Comparison of ENCODE assay signal across 8 mouse cellular contexts in genomic region chr14:14832520-14833240, GRCm38 (mm10). TPM values are rescaled to one million over a fixed set of nuclear protein-coding genes. Genes with fewer than 3 reads are reported as not detected.
DNase-seq lines count a peak whose midpoint lies in the region; ATAC-seq lines count a peak whose summit lies in the region.

No protein-coding gene starts in this region.

- no peaks in the 10 kb centered on the region for H3K9me3 ChIP-seq in intestine, embryonic 16.5 days (ENCODE audit: control insufficient read depth, low read length)
- no peaks in the 10 kb centered on the region for H3K9me3 ChIP-seq in stomach, embryonic 14.5 days (ENCODE audit: control insufficient read depth, low read depth, low read length)

- WGBS in intestine, embryonic 16.5 days, result 68% methylated on average over 12 of the region's 12 CpGs
- WGBS in stomach, embryonic 14.5 days, result 69% methylated on average over 12 of the region's 12 CpGs

- intact Hi-C loops in left cerebral cortex, postnatal 4 days (cut with DNase I), result no loop called here

- H3K9ac ChIP-seq in intestine, embryonic 16.5 days (ENCODE audit: low read depth, low read length), result no peak overlapping the region
- H3K9ac ChIP-seq in stomach, embryonic 14.5 days (replicated peaks; ENCODE audit: low read depth, low read length), result no peak overlapping the region

- peak; percentile 87 for ATAC-seq in intestine, embryonic 16.5 days
- 0 out of 2 replicates have a peak, but pooled peaks have one; percentile 51 for ATAC-seq in stomach, embryonic 14.5 days (ENCODE audit: insufficient number of reproducible peaks, insufficient read depth, low FRiP score, low read depth)

- DNase-seq in Muller cell, postnatal 12 days (ENCODE audit: inconsistent ontology term), result peak; percentile 93
- peak; percentile 89 for DNase-seq in adrenal gland, postnatal 10 days
- DNase-seq in frontal cortex, postnatal 10 days (ENCODE audit: low spot score in 2 of 2), result peak; percentile 17 to 27
- peak; percentile 71 for DNase-seq in left cerebral cortex, postnatal 4 days
- no peak for DNase-seq in thymus, postnatal 4 days
- DNase-seq in thymus, adult 18-20 months, result no peak

- H3K36me3 ChIP-seq in intestine, embryonic 16.5 days (ENCODE audit: control insufficient read depth, insufficient read depth, low read length), result no peaks in the 10 kb centered on the region
- no peaks in the 10 kb centered on the region for H3K36me3 ChIP-seq in stomach, embryonic 14.5 days (ENCODE audit: control insufficient read depth, insufficient read depth, low read length)

- H3K27me3 ChIP-seq in intestine, embryonic 16.5 days (replicated peaks; ENCODE audit: control insufficient read depth, insufficient read depth, low read length), result no peaks in the 10 kb centered on the region
- no peaks in the 10 kb centered on the region for H3K27me3 ChIP-seq in stomach, embryonic 14.5 days (ENCODE audit: control insufficient read depth, insufficient read depth, low read length)

- H3K4me1 ChIP-seq in intestine, embryonic 16.5 days (ENCODE audit: control insufficient read depth, insufficient read depth, low read length), result no peaks in the 10 kb centered on the region
- H3K4me1 ChIP-seq in stomach, embryonic 14.5 days (ENCODE audit: control insufficient read depth, insufficient read depth, low read length), result peaks cover 4% of the 10 kb centered on the region; the same call in 1 of the 2 replicates

- no peak overlapping the region for H3K4me2 ChIP-seq in intestine, embryonic 16.5 days (ENCODE audit: low read depth, low read length)
- no peak overlapping the region for H3K4me2 ChIP-seq in stomach, embryonic 14.5 days (replicated peaks; ENCODE audit: low read depth, low read length)

- no peak overlapping the region for H3K4me3 ChIP-seq in intestine, embryonic 16.5 days (ENCODE audit: low read length)
- H3K4me3 ChIP-seq in stomach, embryonic 14.5 days (ENCODE audit: low read depth, low read length), result no peak overlapping the region

- peak overlapping the region; percentile 14; the same call in 1 of the 2 replicates for H3K27ac ChIP-seq in intestine, embryonic 16.5 days (ENCODE audit: low read length)
- H3K27ac ChIP-seq in stomach, embryonic 14.5 days (ENCODE audit: low read length), result peak overlapping the region; percentile 48; the same call in 1 of the 2 replicates

RNA-seq across cellular contexts. Expression of gene Nek10, which starts 29.5 kb away (rescaled TPM):
- total RNA-seq in adrenal gland, postnatal 10 days (2021), result under 1 TPM in 1 of 2 experiments, not detected in 1; 0.06 TPM
- 0.02 TPM in 1 of 2 replicates, not detected in the other for polyA plus RNA-seq in intestine, embryonic 16.5 days (2015; fragmentation: Nextera tagmentation; extraction: Ambion mirVana)
- 1 to 10 TPM in 1 of 2 experiments, under 1 TPM in 1; 0.84 to 1.7 TPM for total RNA-seq in left cerebral cortex, postnatal 4 days (2021)
- 0.04 TPM in 1 of 2 replicates, not detected in the other for polyA plus RNA-seq in stomach, embryonic 14.5 days (2014; fragmentation: Nextera tagmentation; extraction: Ambion mirVana)

Comparison
In these comparisons a context has a peak if more than half of its experiments do, and no peak if none do; other contexts are left out.
1. DNase-seq: peak in Muller cell, postnatal 12 days (single experiment), adrenal gland, postnatal 10 days (single experiment), frontal cortex, postnatal 10 days (2 of 2) and left cerebral cortex, postnatal 4 days (single experiment); none in thymus, postnatal 4 days (single experiment) and thymus, adult 18-20 months (0 of 2).